Mouse (Mus musculus) forelimb bud, embryonic 11.5 days (tissue): ENCODE measurements around the gene Klhdc1.

ENCODE experiments used
- DNase-seq: peaks from one replicate; pipeline ENCODE4 v3.0.0-alpha.2; 2012; ENCODE audit warnings: low read depth, low spot score

The Klhdc1 gene

GRCm38 (mm10) chr12:69240876-69241275 lies at the start of gene Klhdc1:
TSS of gene Klhdc1 (plus strand) at chr12:69241176.
- DNase-seq: no peak

- DNase-seq: no peak
These were observed 49.6 kb upstream of the Klhdc1 start for GRCm38 (mm10) chr12:69191396-69191795.

GRCm38 (mm10) chr12:69192637-69193036 lies 48.3 kb upstream of the Klhdc1 start:
- DNase-seq: no peak

- DNase-seq: peak; percentile 73
These were observed 44.3 kb upstream of the Klhdc1 start, which contains the start of gene Gm49383 for GRCm38 (mm10) chr12:69196444-69197377. TSS of gene Gm49383 (minus strand) at chr12:69197104.

GRCm38 (mm10) chr12:69197378-69198163 lies 43.4 kb upstream of the Klhdc1 start:
- DNase-seq: peak; percentile 23

GRCm38 (mm10) chr12:69198164-69198535 lies 42.8 kb upstream of the Klhdc1 start, which contains the start of gene Dnaaf2:
TSS of gene Dnaaf2 (minus strand) at chr12:69198429.
- peak; percentile 64 for DNase-seq

- DNase-seq: no peak
These were observed 42.0 kb upstream of the Klhdc1 start for GRCm38 (mm10) chr12:69198985-69199384.

GRCm38 (mm10) chr12:69204052-69204833 lies 36.7 kb upstream of the Klhdc1 start, which contains the start of gene Gm49384:
TSS of gene Gm49384 (minus strand) at chr12:69204267.
- no peak for DNase-seq

- no peak for DNase-seq
These were observed 33.6 kb upstream of the Klhdc1 start for GRCm38 (mm10) chr12:69207396-69207795.

- DNase-seq: no peak
These were observed 33.0 kb upstream of the Klhdc1 start for GRCm38 (mm10) chr12:69207926-69208325.

- no peak for DNase-seq
These were observed 32.5 kb upstream of the Klhdc1 start for GRCm38 (mm10) chr12:69208520-69208919.

GRCm38 (mm10) chr12:69210056-69210979 lies 30.7 kb upstream of the Klhdc1 start:
- DNase-seq: no peak

GRCm38 (mm10) chr12:69211057-69211456 lies 29.9 kb upstream of the Klhdc1 start:
- DNase-seq: no peak

- no peak for DNase-seq
These were observed 27.7 kb upstream of the Klhdc1 start for GRCm38 (mm10) chr12:69213186-69213777.

- no peak for DNase-seq
These were observed 26.6 kb upstream of the Klhdc1 start for GRCm38 (mm10) chr12:69214393-69214792.

GRCm38 (mm10) chr12:69215000-69215785 lies 25.8 kb upstream of the Klhdc1 start:
- no peak for DNase-seq

- no peak for DNase-seq
These were observed 24.4 kb upstream of the Klhdc1 start for GRCm38 (mm10) chr12:69216587-69216986.

GRCm38 (mm10) chr12:69220613-69221277 lies 20.2 kb upstream of the Klhdc1 start:
- DNase-seq: no peak
